Mouse (Mus musculus) intestine, embryonic 14.5 days (tissue): Measurements from ENCODE around the gene St6galnac6. TPM values are rescaled to one million over a fixed set of nuclear protein-coding genes. Genes with fewer than 3 reads are reported as not detected.

Source experiments
- ATAC-seq: fragments of 200-750 bp; cut with Nextera tagmentation; replicated peaks from 2 replicates; pipeline ENCODE4 v1.8.0; 2017; ENCODE audit warnings: low read depth, moderate number of reproducible peaks, moderate TSS enrichment, moderate library complexity; ENCODE audit not compliant: low FRiP score, low TSS enrichment
- DNase-seq: peaks from one replicate; pipeline ENCODE4 v3.0.0-alpha.2; 2018; ENCODE audit warnings: low spot score
- H3K27ac ChIP-seq: fragments of 300-500 bp; sonication (generic); 2 replicates; pipeline ENCODE4 v1.5.1; 2014; ENCODE audit warnings: low read depth, mild to moderate bottlenecking, control low read depth
- H3K27me3 ChIP-seq: fragments of 300-500 bp; sonication (generic); replicated peaks from 2 replicates; pipeline ENCODE4 v1.6.1; 2014; ENCODE audit warnings: low read length, control low read depth; ENCODE audit not compliant: control insufficient read depth, insufficient read depth
- H3K36me3 ChIP-seq: fragments of 300-500 bp; sonication (generic); 2 replicates; pipeline ENCODE4 v1.6.1; 2014; ENCODE audit warnings: low read length, control low read depth; ENCODE audit not compliant: control insufficient read depth, insufficient read depth
- H3K4me1 ChIP-seq: fragments of 300-500 bp; sonication (generic); replicated peaks from 2 replicates; pipeline ENCODE4 v1.6.1; 2014; ENCODE audit warnings: low read length, control low read depth, mixed read lengths; ENCODE audit not compliant: control insufficient read depth, insufficient read depth
- H3K4me2 ChIP-seq: fragments of 300-500 bp; sonication (generic); 2 replicates; pipeline ENCODE4 v1.6.1; 2014; ENCODE audit warnings: low read length
- H3K4me3 ChIP-seq: fragments of 300-500 bp; sonication (generic); 2 replicates; pipeline ENCODE4 v1.5.1; 2014; ENCODE audit warnings: low read depth, low read length, control low read depth, mixed read lengths
- H3K9ac ChIP-seq: fragments of 300-500 bp; sonication (generic); 2 replicates; pipeline ENCODE4 v1.6.1; 2014; ENCODE audit warnings: mild to moderate bottlenecking, low read length
- H3K9me3 ChIP-seq: fragments of 300-500 bp; sonication (generic); 2 replicates; pipeline ENCODE4 v1.6.1; 2016; ENCODE audit warnings: low read length, control low read depth; ENCODE audit not compliant: control insufficient read depth
- WGBS: fragments of 180-500 bp; shearing (Covaris S2); extraction: QIAGEN DNeasy Blood & Tissue Kit; methylation state at CpG from one replicate; pipeline ENCODE4 v1.1.7; 2014; 5-methylcytosine and 5-hydroxymethylcytosine counted together
- polyA plus RNA-seq: library from polyadenylated mRNA; unstranded; fragments of >200 nt; fragmentation: Nextera tagmentation; extraction: Ambion mirVana; gene quantifications from 2 replicates; pipeline ENCODE4 v1.2.1, GENCODE M21; 2014

The St6galnac6 gene
- polyA plus RNA-seq, 1 experiment from 2014 or later: 5.7 TPM

DNA sequence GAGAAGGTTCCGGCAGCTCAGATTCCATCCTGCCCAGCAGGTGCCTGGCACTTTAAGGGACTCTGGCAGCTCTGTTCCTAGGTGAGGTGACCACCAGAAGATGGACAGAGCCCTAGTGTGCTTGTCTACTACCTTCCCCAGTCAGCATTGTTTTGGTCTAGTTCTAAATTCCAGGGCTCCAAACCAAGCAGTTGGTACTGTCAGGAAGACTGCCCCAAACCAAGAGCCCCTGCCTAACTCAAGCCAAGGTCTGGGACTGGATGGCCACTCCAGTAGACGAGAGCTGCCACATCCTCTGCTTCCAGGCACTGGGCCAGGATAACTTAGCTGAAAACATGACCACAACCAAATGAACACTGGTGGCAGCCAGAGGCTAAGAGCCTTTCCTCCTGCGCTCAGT is 30.6 kb upstream of the St6galnac6 start:
- no peak overlapping the region for H3K9ac ChIP-seq
- H3K4me1 ChIP-seq: peaks cover 7% of the 10 kb centered on the region; the same call in 1 of the 2 replicates
- DNase-seq (no peak), ATAC-seq (no peak)
- no peak overlapping the region for H3K27ac ChIP-seq
- H3K4me3 ChIP-seq: no peak overlapping the region
- H3K27me3 ChIP-seq: no peaks in the 10 kb centered on the region
- 88% methylated on average over 3 of the region's 3 CpGs for WGBS
- H3K36me3 ChIP-seq: peaks cover 56% of the 10 kb centered on the region
- H3K4me2 ChIP-seq: no peak overlapping the region
- no peaks in the 10 kb centered on the region for H3K9me3 ChIP-seq

DNA sequence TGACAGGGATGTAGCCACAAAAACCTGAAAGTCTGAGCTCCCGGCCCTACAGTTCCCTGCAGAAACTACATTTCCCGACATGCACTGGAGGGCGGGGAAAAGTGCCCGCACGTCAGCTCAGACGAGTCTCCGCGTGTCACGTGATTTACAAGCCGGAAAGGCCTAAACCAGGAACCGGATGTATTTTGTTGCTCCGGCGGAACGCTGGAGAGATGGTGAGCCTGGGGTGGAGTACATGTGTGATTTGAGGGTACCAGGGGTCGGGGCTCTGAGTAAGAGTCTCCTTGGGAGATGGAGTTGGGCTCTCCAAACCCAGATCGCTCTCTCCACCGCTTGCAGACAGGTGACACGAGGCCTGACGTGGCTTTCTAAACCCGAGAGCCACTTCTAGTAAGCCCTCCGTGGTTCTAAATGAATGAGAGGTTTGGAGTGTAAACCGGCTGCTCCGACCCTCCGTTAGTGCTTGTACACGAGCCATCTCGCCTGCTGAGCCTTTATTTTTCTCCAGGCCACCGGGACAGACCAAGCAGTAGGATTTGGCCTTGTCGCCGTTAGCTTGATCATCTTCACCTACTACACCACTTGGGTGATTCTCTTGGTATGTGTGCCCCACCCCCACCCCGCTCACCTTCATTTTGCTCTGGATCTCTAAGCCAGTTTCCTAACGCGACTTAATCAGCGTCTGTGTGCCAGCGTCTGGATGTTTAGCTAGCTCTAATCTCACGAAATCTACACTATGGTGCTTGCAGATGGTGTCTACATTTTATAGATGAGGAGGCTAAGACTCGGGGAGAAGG is 28.6 kb upstream of the St6galnac6 start, which contains the start of gene Dpm2:
Gene Dpm2 (plus strand): TSS at position 161 of the 797 bp plus-strand sequence.
- peak within 1 kb of the TSS; percentile 89 for H3K4me3 ChIP-seq
- peak within 1 kb of the TSS; percentile 76 for H3K9ac ChIP-seq
- H3K27ac ChIP-seq: peak within 1 kb of the TSS; percentile 40
- H3K4me2 ChIP-seq: peak within 1 kb of the TSS; percentile 91
- 1% methylated on average over 36 of the region's 36 CpGs for WGBS
- peaks cover 7% of the 10 kb centered on the region; the same call in 1 of the 2 replicates for H3K4me1 ChIP-seq
- H3K9me3 ChIP-seq: no peaks in the 10 kb centered on the region
- peaks cover 37% of the 10 kb centered on the region for H3K36me3 ChIP-seq
- no peaks in the 10 kb centered on the region for H3K27me3 ChIP-seq
- ATAC-seq: peak; percentile 81
- DNase-seq: peak; percentile 91

DNA sequence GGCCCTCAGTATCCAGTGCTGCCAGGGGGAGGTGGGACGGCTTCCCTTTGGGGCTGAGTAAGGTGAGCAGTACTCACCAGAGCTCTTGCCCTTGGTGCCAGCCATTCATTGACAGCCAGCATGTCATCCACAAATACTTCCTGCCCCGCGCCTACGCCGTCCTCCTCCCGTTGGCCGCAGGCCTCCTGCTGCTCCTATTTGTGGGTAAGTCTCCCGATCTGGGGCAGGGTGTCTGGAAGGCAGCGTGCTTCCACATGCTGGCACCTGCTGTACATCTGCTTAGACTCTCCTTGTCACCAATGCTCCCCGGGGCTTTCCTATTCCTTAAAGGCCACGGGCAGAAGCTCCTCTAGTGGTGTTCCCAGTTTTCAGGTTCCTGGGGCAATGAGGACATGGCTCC is 27.3 kb upstream of the St6galnac6 start:
- peaks cover 25% of the 10 kb centered on the region for H3K36me3 ChIP-seq
- no peak for DNase-seq
- H3K9ac ChIP-seq: no peak overlapping the region
- H3K4me1 ChIP-seq: peaks cover 7% of the 10 kb centered on the region; the same call in 1 of the 2 replicates
- no peaks in the 10 kb centered on the region; the same call in 1 of the 2 replicates for H3K27me3 ChIP-seq
- no peak overlapping the region for H3K4me3 ChIP-seq
- H3K4me2 ChIP-seq: no peak overlapping the region
- no peaks in the 10 kb centered on the region for H3K9me3 ChIP-seq
- 89% methylated on average over 11 of the region's 11 CpGs for WGBS
- no peak for ATAC-seq
- no peak overlapping the region for H3K27ac ChIP-seq

DNA sequence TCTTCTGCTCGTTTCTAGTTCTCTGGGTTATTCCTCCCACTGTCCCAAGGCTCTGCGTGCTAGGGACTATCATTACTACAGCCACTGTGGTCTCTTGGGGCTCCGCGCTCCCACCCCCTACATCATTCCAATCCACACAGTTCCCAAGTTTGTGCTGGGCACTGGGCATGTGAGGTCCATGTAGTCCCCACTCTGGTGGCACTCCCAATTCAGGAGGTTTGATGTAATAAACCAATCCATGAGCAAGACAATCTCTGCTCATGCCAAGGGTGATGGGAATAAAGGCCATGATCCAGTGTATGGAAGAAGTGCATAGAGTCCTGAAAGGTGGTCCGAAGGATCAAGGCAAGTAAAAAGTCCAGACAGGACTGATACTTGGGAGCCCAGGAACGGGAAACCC is 25.0 kb upstream of the St6galnac6 start, which contains the start of gene Pip5kl1:
Gene Pip5kl1 (plus strand): TSS at position 301 of the 400 bp plus-strand sequence.
- H3K9me3 ChIP-seq: no peaks in the 10 kb centered on the region
- peak within 1 kb of the TSS; percentile 33 for H3K4me3 ChIP-seq
- 78% methylated on average over 6 of the region's 6 CpGs for WGBS
- no peak for DNase-seq
- peaks cover 7% of the 10 kb centered on the region; the same call in 1 of the 2 replicates for H3K4me1 ChIP-seq
- peaks cover 7% of the 10 kb centered on the region; the same call in 1 of the 2 replicates for H3K36me3 ChIP-seq
- no peak for ATAC-seq
- H3K9ac ChIP-seq: peak within 1 kb of the TSS; percentile 14
- no peak within 1 kb of the TSS for H3K27ac ChIP-seq
- peak within 1 kb of the TSS; percentile 77 for H3K4me2 ChIP-seq
- H3K27me3 ChIP-seq: peaks cover 16% of the 10 kb centered on the region

DNA sequence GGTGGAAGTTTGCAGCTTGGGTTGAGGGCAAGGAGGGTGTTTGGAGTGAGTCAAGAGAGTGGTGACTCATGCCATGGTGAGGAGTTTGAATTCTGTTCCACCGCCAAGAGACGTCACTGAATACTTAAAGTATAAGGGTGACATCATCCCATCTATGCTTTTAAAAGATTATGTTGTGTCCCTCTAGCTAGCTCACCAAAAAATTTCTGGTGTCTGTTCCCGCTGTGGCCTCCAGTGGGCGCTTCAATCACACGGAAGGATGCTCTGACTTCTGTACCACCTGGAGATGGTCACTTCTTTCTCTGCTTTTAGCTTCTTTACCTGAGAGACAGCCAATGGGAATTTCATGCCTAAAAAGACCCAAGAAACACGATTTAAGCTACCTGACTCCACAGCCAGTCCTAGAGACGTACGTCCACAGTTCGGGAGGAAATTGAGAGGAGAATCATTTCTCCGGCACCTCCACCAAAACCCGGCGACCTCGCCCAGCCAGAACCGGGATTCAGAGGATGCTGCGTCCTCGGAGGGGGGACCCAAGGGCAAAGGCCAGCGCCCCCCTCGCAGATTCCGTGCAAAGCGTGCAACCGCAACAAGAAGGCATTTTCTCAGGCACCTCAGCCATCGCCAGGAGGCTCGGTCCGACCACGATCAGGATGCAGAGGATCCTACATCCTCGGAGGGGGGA is 24.5 kb upstream of the St6galnac6 start:
- no peak overlapping the region for H3K27ac ChIP-seq
- peak overlapping the region; percentile 14 for H3K9ac ChIP-seq
- peak overlapping the region; percentile 77 for H3K4me2 ChIP-seq
- peaks cover 7% of the 10 kb centered on the region; the same call in 1 of the 2 replicates for H3K36me3 ChIP-seq
- peak overlapping the region; percentile 33 for H3K4me3 ChIP-seq
- no peaks in the 10 kb centered on the region for H3K9me3 ChIP-seq
- H3K4me1 ChIP-seq: peaks cover 7% of the 10 kb centered on the region; the same call in 1 of the 2 replicates
- WGBS: 2% methylated on average over 26 of the region's 26 CpGs
- H3K27me3 ChIP-seq: peaks cover 21% of the 10 kb centered on the region
- ATAC-seq (no peak), DNase-seq (peak; percentile 73)

DNA sequence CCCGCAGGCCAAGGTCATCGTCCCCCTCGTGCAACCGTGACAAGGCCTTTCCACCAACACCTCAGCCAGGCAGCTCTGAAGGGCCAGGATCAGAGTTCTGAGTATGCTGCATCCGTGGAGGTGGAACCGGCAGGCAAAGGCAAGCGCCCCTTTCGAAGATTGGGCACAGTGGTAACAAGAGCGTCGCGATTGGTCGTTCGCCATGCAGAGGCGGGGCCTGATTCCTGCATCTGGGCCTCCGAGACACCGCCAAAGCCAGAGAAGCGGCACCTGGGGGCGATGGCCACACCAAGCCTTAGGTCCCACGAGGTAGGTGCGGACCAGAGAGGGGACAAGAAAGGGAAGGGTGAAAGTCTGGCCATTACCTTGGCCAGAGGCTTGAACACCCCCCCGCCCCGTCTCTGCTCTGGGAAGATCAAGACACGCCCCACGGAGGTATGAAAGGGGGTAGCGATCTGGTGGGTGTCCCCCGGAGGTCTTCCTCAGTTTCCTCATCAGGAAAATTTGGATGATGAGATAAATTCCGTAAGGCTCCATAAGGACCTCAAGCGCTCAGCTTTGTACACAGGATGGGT is 23.8 kb upstream of the St6galnac6 start, which contains the start of gene 9430097D07Rik:
Gene 9430097D07Rik (minus strand): TSS at position 99 of the 575 bp plus-strand sequence.
- H3K36me3 ChIP-seq: peaks cover 7% of the 10 kb centered on the region; the same call in 1 of the 2 replicates
- H3K27me3 ChIP-seq: peaks cover 21% of the 10 kb centered on the region
- peak; percentile 69 for DNase-seq
- H3K4me3 ChIP-seq: peak within 1 kb of the TSS; percentile 33
- WGBS: 8% methylated on average over 28 of the region's 28 CpGs
- no peak within 1 kb of the TSS for H3K27ac ChIP-seq
- peak; percentile 33; the same call in 1 of the 2 replicates for ATAC-seq
- peak within 1 kb of the TSS; percentile 77 for H3K4me2 ChIP-seq
- H3K9ac ChIP-seq: peak within 1 kb of the TSS; percentile 14
- H3K9me3 ChIP-seq: no peaks in the 10 kb centered on the region
- H3K4me1 ChIP-seq: peaks cover 7% of the 10 kb centered on the region; the same call in 1 of the 2 replicates

DNA sequence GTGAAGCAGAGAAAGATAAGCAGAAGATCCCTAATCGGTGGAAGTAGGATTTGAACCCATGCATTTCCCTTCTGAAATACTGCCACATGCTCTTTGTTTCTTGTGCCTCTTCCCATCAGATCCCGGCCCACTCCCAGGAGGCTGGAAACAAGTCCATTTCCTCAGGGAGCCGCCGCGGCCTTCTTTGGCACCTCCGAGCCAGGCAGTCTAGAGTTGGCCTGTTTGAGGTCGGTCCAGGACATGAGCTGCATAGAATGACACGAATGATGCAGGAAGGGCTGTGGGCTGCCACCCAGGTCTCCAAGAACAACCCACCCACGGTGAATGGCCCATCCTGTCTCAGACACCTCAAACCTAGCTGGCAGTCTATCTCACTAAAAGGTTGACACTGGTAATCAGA is 23.0 kb upstream of the St6galnac6 start:
- Histone ChIP-seq H3K27me3 (peaks cover 21% of the 10 kb centered on the region), H3K36me3 (peaks cover 7% of the 10 kb centered on the region; the same call in 1 of the 2 replicates), H3K4me3 (no peak overlapping the region), H3K9me3 (no peaks in the 10 kb centered on the region), H3K27ac (no peak overlapping the region), H3K4me2 (no peak overlapping the region), H3K9ac (no peak overlapping the region), H3K4me1 (peaks cover 3% of the 10 kb centered on the region; the same call in 1 of the 2 replicates)
- ATAC-seq (no peak), DNase-seq (no peak)
- WGBS: 90% methylated on average over 9 of the region's 9 CpGs
